In genomic region chr2:37451667-37452375, GRCm38 (mm10) we compare ENCODE assay signal across 8 mouse cellular contexts. TPM values are rescaled to one million over a fixed set of nuclear protein-coding genes. Genes with fewer than 3 reads are reported as not detected.
DNase-seq lines count a peak whose midpoint lies in the region; ATAC-seq and TF ChIP-seq lines count a peak whose summit lies in the region.

No protein-coding gene starts in this region.

- 7% methylated on average over 44 of the region's 44 CpGs for WGBS in forebrain, postnatal 0 days
- WGBS in lung, embryonic 16.5 days, result 8% methylated on average over 33 of the region's 44 CpGs

- H3K4me2 ChIP-seq in forebrain, postnatal 0 days (ENCODE audit: low read depth), result peak overlapping the region; percentile 81
- peak overlapping the region; percentile 85 for H3K4me2 ChIP-seq in lung, embryonic 16.5 days (ENCODE audit: low read depth, low read length)

- peak overlapping the region; percentile 98 for H3K9ac ChIP-seq in forebrain, postnatal 0 days
- peak overlapping the region; percentile 96 for H3K9ac ChIP-seq in lung, embryonic 16.5 days (ENCODE audit: low read length)

- H3K27me3 ChIP-seq in G1E (ENCODE audit: insufficient read depth, low read length), result no peaks in the 10 kb centered on the region
- H3K27me3 ChIP-seq in forebrain, postnatal 0 days (ENCODE audit: insufficient read depth, low read length), result no peaks in the 10 kb centered on the region
- no peaks in the 10 kb centered on the region for H3K27me3 ChIP-seq in lung, embryonic 16.5 days (ENCODE audit: control insufficient read depth, insufficient read depth, low read depth, low read length)

- peak; percentile 96 for DNase-seq in G1E (ENCODE audit: low spot score)
- peak; percentile 95 to 97 for DNase-seq in cerebellum, adult 18-20 months
- DNase-seq in forebrain, postnatal 0 days, result peak; percentile 96
- peak; percentile 52 for DNase-seq in layer of hippocampus, adult 9-10 months (ENCODE audit: low spot score)
- peak; percentile 79 for DNase-seq in ovary, postnatal 10 days (ENCODE audit: low spot score)
- peak; percentile 90 to 92 for DNase-seq in thymus, postnatal 10 days (ENCODE audit: low spot score in 2 of 2)

- TF ChIP-seq CTCF in G1E (IDR thresholded peaks at IDR 0.05; ENCODE audit: low read depth, low read length), result no peak
- TF ChIP-seq CTCF in forebrain, postnatal 0 days (IDR thresholded peaks at IDR 0.05; ENCODE audit: low read depth), result 0 out of 2 replicates have a peak, but pooled peaks have one; percentile 14

- no peaks in the 10 kb centered on the region for H3K9me3 ChIP-seq in G1E (replicated peaks)
- H3K9me3 ChIP-seq in forebrain, postnatal 0 days (ENCODE audit: low read length), result no peaks in the 10 kb centered on the region
- no peaks in the 10 kb centered on the region for H3K9me3 ChIP-seq in lung, embryonic 16.5 days (ENCODE audit: control insufficient read depth, low read length)

- peak; percentile 88 for ATAC-seq in G1E (ENCODE audit: extremely low read depth, insufficient number of reproducible peaks, low FRiP score, poor library complexity, severe bottlenecking)
- ATAC-seq in forebrain, postnatal 0 days, result peak; percentile 99
- peak; percentile 98 to 99 for ATAC-seq in hematopoietic stem cell, adult 5-6 weeks (replicated peaks in 1 of 2; ENCODE audit: insufficient read depth in 1 of 2, low FRiP score in 2 of 2, low TSS enrichment in 1 of 2, low read depth in 1 of 2, poor library complexity in 2 of 2, severe bottlenecking in 2 of 2)
- ATAC-seq in lung, embryonic 16.5 days (ENCODE audit: low read depth), result peak; percentile 99

- H3K4me1 ChIP-seq in G1E (ENCODE audit: insufficient read depth, low read depth, low read length), result peaks cover 28% of the 10 kb centered on the region
- 0 out of 2 replicates have a peak, but pooled peaks cover 8% of the 10 kb centered on the region for H3K4me1 ChIP-seq in forebrain, postnatal 0 days (ENCODE audit: insufficient read depth)
- H3K4me1 ChIP-seq in lung, embryonic 16.5 days (replicated peaks; ENCODE audit: control insufficient read depth, insufficient read depth, low read length), result peaks cover 9% of the 10 kb centered on the region

- peak overlapping the region; percentile 94 for H3K27ac ChIP-seq in forebrain, postnatal 0 days (ENCODE audit: low read depth, low read length)
- peak overlapping the region; percentile 88 for H3K27ac ChIP-seq in lung, embryonic 16.5 days (ENCODE audit: low read length)

- H3K4me3 ChIP-seq in G1E (ENCODE audit: low read depth, low read length), result peak overlapping the region; percentile 82
- H3K4me3 ChIP-seq in forebrain, postnatal 0 days (ENCODE audit: low read depth, low read length), result peak overlapping the region; percentile 95
- H3K4me3 ChIP-seq in lung, embryonic 16.5 days (ENCODE audit: low read length), result peak overlapping the region; percentile 99

- H3K36me3 ChIP-seq in G1E (replicated peaks), result peaks cover 16% of the 10 kb centered on the region
- H3K36me3 ChIP-seq in forebrain, postnatal 0 days (ENCODE audit: insufficient read depth), result no peaks in the 10 kb centered on the region
- no peaks in the 10 kb centered on the region for H3K36me3 ChIP-seq in lung, embryonic 16.5 days (ENCODE audit: control insufficient read depth, insufficient read depth, low read length)

RNA-seq across cellular contexts. Expression of gene Rabgap1, which starts 8.7 kb away (rescaled TPM):
- total RNA-seq in G1E (2014; fragmentation: Nextera tagmentation) (76.2 and 80.4 TPM in 2 replicates), G1E (2017) (83.5 and 101 TPM in 2 replicates)
- polyA plus RNA-seq in G1E (2012), result 2.8 and 4.3 TPM in 2 replicates
- 92.9 and 99.8 TPM in 2 replicates for total RNA-seq in forebrain, postnatal 0 days (2014; rRNA removed)
- 35.6 and 46.6 TPM in 2 replicates for polyA plus RNA-seq in forebrain, postnatal 0 days (2015; fragmentation: Nextera tagmentation; extraction: Ambion mirVana)
- total RNA-seq in hematopoietic stem cell, adult 5-6 weeks (2017), result 58.7 and 83.3 TPM in 2 replicates
- polyA plus RNA-seq in lung, embryonic 16.5 days (2015; fragmentation: Nextera tagmentation; extraction: Ambion mirVana), result 37.8 and 39.5 TPM in 2 replicates

RNA-seq across cellular contexts. Expression of gene Zbtb6, which starts 8.8 kb away (rescaled TPM):
- total RNA-seq in G1E (2014; fragmentation: Nextera tagmentation), result 33.8 and 34.4 TPM in 2 replicates
- total RNA-seq in G1E (2017), result 43.4 and 48.2 TPM in 2 replicates
- 0.55 and 0.98 TPM in 2 replicates for polyA plus RNA-seq in G1E (2012)
- 43.2 and 54.2 TPM in 2 replicates for total RNA-seq in forebrain, postnatal 0 days (2014; rRNA removed)
- polyA plus RNA-seq in forebrain, postnatal 0 days (2015; fragmentation: Nextera tagmentation; extraction: Ambion mirVana), result 9.7 and 10.6 TPM in 2 replicates
- 27.0 and 28.9 TPM in 2 replicates for total RNA-seq in hematopoietic stem cell, adult 5-6 weeks (2017)
- polyA plus RNA-seq in lung, embryonic 16.5 days (2015; fragmentation: Nextera tagmentation; extraction: Ambion mirVana), result 7.3 and 8.0 TPM in 2 replicates

RNA-seq across cellular contexts. Expression of gene Zbtb26, which starts 8.9 kb away (rescaled TPM):
- total RNA-seq in G1E (2014; fragmentation: Nextera tagmentation) (37.1 and 37.3 TPM in 2 replicates), G1E (2017) (21.1 and 25.7 TPM in 2 replicates)
- polyA plus RNA-seq in G1E (2012), result 0.67 and 0.85 TPM in 2 replicates
- 11.8 and 15.7 TPM in 2 replicates for total RNA-seq in forebrain, postnatal 0 days (2014; rRNA removed)
- polyA plus RNA-seq in forebrain, postnatal 0 days (2015; fragmentation: Nextera tagmentation; extraction: Ambion mirVana), result 1.3 and 2.1 TPM in 2 replicates
- 14.3 and 14.8 TPM in 2 replicates for total RNA-seq in hematopoietic stem cell, adult 5-6 weeks (2017)
- polyA plus RNA-seq in lung, embryonic 16.5 days (2015; fragmentation: Nextera tagmentation; extraction: Ambion mirVana), result 6.9 and 7.1 TPM in 2 replicates

RNA-seq across cellular contexts. Expression of gene Rc3h2, which starts 29.1 kb away (rescaled TPM):
- total RNA-seq in G1E (2014; fragmentation: Nextera tagmentation) (86.0 and 118 TPM in 2 replicates), G1E (2017) (58.3 and 68.1 TPM in 2 replicates)
- polyA plus RNA-seq in G1E (2012), result 1.7 and 2.1 TPM in 2 replicates
- total RNA-seq in forebrain, postnatal 0 days (2014; rRNA removed), result 56.9 and 72.4 TPM in 2 replicates
- polyA plus RNA-seq in forebrain, postnatal 0 days (2015; fragmentation: Nextera tagmentation; extraction: Ambion mirVana), result 6.7 and 10.6 TPM in 2 replicates
- 46.2 and 64.5 TPM in 2 replicates for total RNA-seq in hematopoietic stem cell, adult 5-6 weeks (2017)
- 12.5 TPM in 2 replicates for polyA plus RNA-seq in lung, embryonic 16.5 days (2015; fragmentation: Nextera tagmentation; extraction: Ambion mirVana)

Comparison
In these comparisons a context has a peak if more than half of its experiments do, and no peak if none do; other contexts are left out.
1. Peak in every context shown above with its lines: DNase-seq, ATAC-seq, H3K4me3 ChIP-seq and H3K27ac ChIP-seq.